Mouse (Mus musculus): ENCODE measurements around the gene Samd10. TPM values are rescaled to one million over a fixed set of nuclear protein-coding genes. Genes with fewer than 3 reads are reported as not detected.

Samd10 gene
- polyA plus RNA-seq, 1 experiment from 2014 or later, result 23.9 TPM

GRCm38 (mm10) chr2:181618761-181619495, 19.9 kb upstream of the Samd10 start:
- no peaks in the 10 kb centered on the region for H3K4me1 ChIP-seq (ENCODE audit: control insufficient read depth, insufficient read depth, low read length)
- H3K9me3 ChIP-seq (ENCODE audit: control insufficient read depth, low read length), result no peaks in the 10 kb centered on the region
- H3K27me3 ChIP-seq (replicated peaks; ENCODE audit: control insufficient read depth, insufficient read depth, low read length), result no peaks in the 10 kb centered on the region
- H3K4me2 ChIP-seq (ENCODE audit: low read depth, low read length), result no peak overlapping the region
- WGBS, result 88% methylated on average over 5 of the region's 5 CpGs
- no peak overlapping the region for H3K27ac ChIP-seq (ENCODE audit: low read length)
- ATAC-seq, result no peak
- H3K9ac ChIP-seq (ENCODE audit: low read depth, low read length), result no peak overlapping the region
- H3K4me3 ChIP-seq (ENCODE audit: low read length), result no peak overlapping the region
- H3K36me3 ChIP-seq (ENCODE audit: control insufficient read depth, insufficient read depth, low read length), result peaks cover 4% of the 10 kb centered on the region; the same call in 1 of the 2 replicates

DNA sequence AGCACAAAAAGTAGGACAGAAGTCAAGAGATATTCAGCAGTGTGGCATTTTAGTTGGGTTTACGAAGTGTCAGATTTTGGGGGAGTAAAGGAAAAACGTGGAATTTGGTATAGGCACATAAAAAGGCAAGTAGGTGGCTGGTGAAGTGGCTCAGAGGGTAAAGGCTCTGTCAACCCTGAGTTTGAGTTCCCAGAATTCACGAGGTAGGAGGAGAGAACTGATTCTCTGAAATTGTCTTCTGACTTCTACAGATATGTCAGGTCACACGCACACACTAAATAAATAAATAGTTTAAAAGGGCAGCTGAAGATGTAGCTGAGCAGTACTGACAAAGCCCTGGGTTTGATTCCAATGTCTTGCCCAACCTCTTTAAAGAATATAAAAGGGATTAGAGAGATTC, 3.4 kb upstream of the Samd10 start:
- Histone ChIP-seq H3K4me1 (ENCODE audit: control insufficient read depth, insufficient read depth, low read length) (peaks cover 22% of the 10 kb centered on the region), H3K9ac (ENCODE audit: low read depth, low read length) (peak overlapping the region; percentile 79; the same call in 1 of the 2 replicates), H3K4me2 (ENCODE audit: low read depth, low read length) (peak overlapping the region; percentile 90; the same call in 1 of the 2 replicates), H3K27me3 (replicated peaks; ENCODE audit: control insufficient read depth, insufficient read depth, low read length) (no peaks in the 10 kb centered on the region), H3K36me3 (ENCODE audit: control insufficient read depth, insufficient read depth, low read length) (no peaks in the 10 kb centered on the region), H3K27ac (ENCODE audit: low read length) (no peak overlapping the region), H3K9me3 (ENCODE audit: control insufficient read depth, low read length) (no peaks in the 10 kb centered on the region), H3K4me3 (ENCODE audit: low read length) (no peak overlapping the region)
- WGBS, result 73% methylated on average over 4 of the region's 4 CpGs
- no peak for ATAC-seq

DNA sequence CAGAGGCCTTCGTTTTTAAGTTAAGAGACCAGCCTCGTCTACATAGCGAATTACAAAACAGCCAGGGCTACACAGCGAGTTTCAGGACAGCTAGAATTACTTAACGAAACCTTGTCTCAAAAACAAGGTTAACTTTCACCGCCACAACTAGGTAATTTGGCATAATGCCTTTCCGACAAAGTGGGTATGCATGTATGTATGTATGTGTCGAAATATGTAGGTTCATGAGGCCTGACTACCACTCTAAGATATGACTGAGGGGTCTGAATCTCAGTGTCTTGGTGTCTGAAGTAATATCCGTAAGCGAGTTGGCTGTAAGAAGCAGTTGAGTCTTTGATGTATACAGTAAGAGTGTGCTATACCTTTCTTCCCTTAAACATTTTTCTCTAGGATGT, 2.7 kb upstream of the Samd10 start:
- ATAC-seq, result no peak
- Histone ChIP-seq H3K4me2 (ENCODE audit: low read depth, low read length) (peak overlapping the region; percentile 90), H3K27me3 (replicated peaks; ENCODE audit: control insufficient read depth, insufficient read depth, low read length) (no peaks in the 10 kb centered on the region), H3K27ac (ENCODE audit: low read length) (peak overlapping the region; percentile 23; the same call in 1 of the 2 replicates), H3K9me3 (ENCODE audit: control insufficient read depth, low read length) (no peaks in the 10 kb centered on the region), H3K9ac (ENCODE audit: low read depth, low read length) (peak overlapping the region; percentile 79), H3K36me3 (ENCODE audit: control insufficient read depth, insufficient read depth, low read length) (no peaks in the 10 kb centered on the region), H3K4me3 (ENCODE audit: low read length) (peak overlapping the region; percentile 72), H3K4me1 (ENCODE audit: control insufficient read depth, insufficient read depth, low read length) (peaks cover 22% of the 10 kb centered on the region)
- WGBS, result 26% methylated on average over 10 of the region's 10 CpGs

DNA sequence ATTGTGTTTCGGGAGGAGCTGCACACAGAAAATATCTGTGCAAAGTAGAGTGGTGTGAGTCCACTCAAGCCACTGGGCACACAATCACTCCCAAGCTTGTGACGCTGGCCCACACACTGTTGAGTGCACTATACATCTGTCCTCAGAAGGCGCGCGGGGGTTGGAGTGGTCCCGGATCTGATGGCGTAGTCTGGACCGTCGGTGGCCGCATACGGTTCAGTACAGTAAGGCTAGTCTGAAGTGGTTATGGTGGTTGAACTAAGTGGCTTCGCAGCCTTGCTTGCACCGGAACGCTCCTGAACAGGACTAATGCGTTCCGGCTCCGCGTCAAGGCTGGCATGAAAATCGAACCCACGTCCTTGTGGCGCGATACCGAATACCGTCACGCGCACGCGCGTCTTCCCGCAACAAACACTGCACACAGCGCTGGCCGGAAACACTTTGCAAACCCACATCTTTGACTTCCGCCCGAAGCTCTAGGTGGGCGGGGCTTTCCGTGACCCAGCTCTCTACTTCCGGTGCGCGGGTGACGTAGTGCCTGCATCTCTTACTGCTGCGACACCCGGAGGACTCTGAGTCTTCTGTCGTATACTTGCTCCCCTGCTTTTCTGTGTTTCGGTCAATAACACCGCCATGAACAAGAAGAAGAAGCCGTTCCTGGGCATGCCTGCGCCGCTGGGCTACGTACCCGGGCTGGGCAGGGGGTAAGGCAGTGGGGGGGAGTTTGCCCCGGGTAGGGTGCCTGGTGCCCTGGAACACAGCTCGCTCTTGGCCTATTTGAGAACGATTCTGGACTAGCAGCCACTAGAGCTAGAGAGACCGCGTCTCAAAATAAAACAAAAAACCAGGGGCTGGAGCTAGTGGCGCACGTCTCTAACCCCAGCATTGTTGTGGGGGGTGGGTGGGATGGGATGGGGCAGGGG, 2.1 kb upstream of the Samd10 start:
- no peaks in the 10 kb centered on the region for H3K27me3 ChIP-seq (replicated peaks; ENCODE audit: control insufficient read depth, insufficient read depth, low read length)
- H3K9ac ChIP-seq (ENCODE audit: low read depth, low read length), result peak overlapping the region; percentile 79
- peak overlapping the region; percentile 72 for H3K4me3 ChIP-seq (ENCODE audit: low read length)
- H3K27ac ChIP-seq (ENCODE audit: low read length), result peak overlapping the region; percentile 75
- H3K4me1 ChIP-seq (ENCODE audit: control insufficient read depth, insufficient read depth, low read length), result peaks cover 22% of the 10 kb centered on the region
- peak; percentile 92 for ATAC-seq
- no peaks in the 10 kb centered on the region for H3K9me3 ChIP-seq (ENCODE audit: control insufficient read depth, low read length)
- 1% methylated on average over 57 of the region's 57 CpGs for WGBS
- peak overlapping the region; percentile 90 for H3K4me2 ChIP-seq (ENCODE audit: low read depth, low read length)
- H3K36me3 ChIP-seq (ENCODE audit: control insufficient read depth, insufficient read depth, low read length), result 0 out of 2 replicates have a peak, but pooled peaks cover 1% of the 10 kb centered on the region

- 60% methylated on average over 6 of the region's 6 CpGs for WGBS
- H3K4me1 ChIP-seq (ENCODE audit: control insufficient read depth, insufficient read depth, low read length), result peaks cover 22% of the 10 kb centered on the region
- 0 out of 2 replicates have a peak, but pooled peaks cover 2% of the 10 kb centered on the region for H3K36me3 ChIP-seq (ENCODE audit: control insufficient read depth, insufficient read depth, low read length)
- H3K27ac ChIP-seq (ENCODE audit: low read length), result peak overlapping the region; percentile 75; the same call in 1 of the 2 replicates
- H3K27me3 ChIP-seq (replicated peaks; ENCODE audit: control insufficient read depth, insufficient read depth, low read length), result no peaks in the 10 kb centered on the region
- peak overlapping the region; percentile 90 for H3K4me2 ChIP-seq (ENCODE audit: low read depth, low read length)
- H3K9me3 ChIP-seq (ENCODE audit: control insufficient read depth, low read length), result no peaks in the 10 kb centered on the region
- ATAC-seq, result no peak
- peak overlapping the region; percentile 79 for H3K9ac ChIP-seq (ENCODE audit: low read depth, low read length)
- peak overlapping the region; percentile 72 for H3K4me3 ChIP-seq (ENCODE audit: low read length)
Observed at GRCm38 (mm10) chr2:181600226-181600758, 1.3 kb upstream of the Samd10 start.

- no peak overlapping the region for H3K9ac ChIP-seq (ENCODE audit: low read depth, low read length)
- 63% methylated on average over 7 of the region's 7 CpGs for WGBS
- no peak for ATAC-seq
- H3K36me3 ChIP-seq (ENCODE audit: control insufficient read depth, insufficient read depth, low read length), result 0 out of 2 replicates have a peak, but pooled peaks cover 2% of the 10 kb centered on the region
- H3K9me3 ChIP-seq (ENCODE audit: control insufficient read depth, low read length), result no peaks in the 10 kb centered on the region
- H3K27me3 ChIP-seq (replicated peaks; ENCODE audit: control insufficient read depth, insufficient read depth, low read length), result no peaks in the 10 kb centered on the region
- 0 out of 2 replicates have a peak overlapping the region, but pooled peaks have one; percentile 3 for H3K27ac ChIP-seq (ENCODE audit: low read length)
- H3K4me3 ChIP-seq (ENCODE audit: low read length), result no peak overlapping the region
- H3K4me2 ChIP-seq (ENCODE audit: low read depth, low read length), result no peak overlapping the region
- peaks cover 20% of the 10 kb centered on the region for H3K4me1 ChIP-seq (ENCODE audit: control insufficient read depth, insufficient read depth, low read length)
Observed at GRCm38 (mm10) chr2:181597378-181598061, 1.5 kb downstream of the Samd10 start.

GRCm38 (mm10) chr2:181596221-181596960, 2.6 kb downstream of the Samd10 start:
- H3K9me3 ChIP-seq (ENCODE audit: control insufficient read depth, low read length), result no peaks in the 10 kb centered on the region
- ATAC-seq, result no peak
- H3K27me3 ChIP-seq (replicated peaks; ENCODE audit: control insufficient read depth, insufficient read depth, low read length), result no peaks in the 10 kb centered on the region
- H3K36me3 ChIP-seq (ENCODE audit: control insufficient read depth, insufficient read depth, low read length), result 0 out of 2 replicates have a peak, but pooled peaks cover 2% of the 10 kb centered on the region
- WGBS, result 48% methylated on average over 6 of the region's 6 CpGs
- peaks cover 17% of the 10 kb centered on the region for H3K4me1 ChIP-seq (ENCODE audit: control insufficient read depth, insufficient read depth, low read length)
- H3K9ac ChIP-seq (ENCODE audit: low read depth, low read length), result 0 out of 2 replicates have a peak overlapping the region, but pooled peaks have one; percentile 10
- no peak overlapping the region for H3K27ac ChIP-seq (ENCODE audit: low read length)
- no peak overlapping the region for H3K4me3 ChIP-seq (ENCODE audit: low read length)
- H3K4me2 ChIP-seq (ENCODE audit: low read depth, low read length), result no peak overlapping the region

DNA sequence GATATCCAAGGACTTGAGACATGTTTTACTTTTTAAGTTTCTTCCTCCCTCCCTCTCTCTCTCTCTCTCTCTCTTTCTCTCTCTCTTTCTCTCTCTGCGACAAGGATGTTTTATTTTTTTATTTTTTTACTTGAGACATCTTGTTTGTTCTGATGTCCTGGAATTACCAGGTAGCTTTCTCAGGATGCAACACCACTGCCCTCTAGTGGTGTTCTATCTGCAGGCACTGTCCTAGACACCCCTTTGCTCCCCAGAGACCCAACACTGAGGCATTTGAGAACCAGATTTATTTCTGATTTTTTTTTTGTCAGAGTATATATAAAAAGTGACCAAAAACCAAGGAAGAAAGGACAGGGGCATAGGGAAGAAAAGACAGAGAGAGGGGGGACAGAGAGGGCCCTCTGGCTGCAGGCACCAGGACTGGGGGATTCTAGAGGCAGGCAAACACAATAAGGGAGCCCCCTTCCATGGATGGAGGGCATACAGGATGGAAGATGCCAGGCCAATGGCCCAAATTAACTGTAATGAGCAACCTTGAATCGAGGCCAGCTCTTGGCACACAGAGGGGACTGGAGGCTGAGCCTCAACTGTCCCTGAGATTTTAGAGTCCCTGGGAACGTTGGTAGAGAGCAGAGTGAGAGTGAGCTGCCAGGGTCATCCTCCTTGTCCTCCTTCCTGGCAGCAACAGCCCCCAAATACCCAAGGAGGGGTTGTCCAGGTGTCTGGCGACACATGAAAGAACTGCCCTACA, 3.9 kb downstream of the Samd10 start:
- 0 out of 2 replicates have a peak, but pooled peaks cover 2% of the 10 kb centered on the region for H3K36me3 ChIP-seq (ENCODE audit: control insufficient read depth, insufficient read depth, low read length)
- no peak overlapping the region for H3K27ac ChIP-seq (ENCODE audit: low read length)
- H3K9ac ChIP-seq (ENCODE audit: low read depth, low read length), result no peak overlapping the region
- H3K27me3 ChIP-seq (replicated peaks; ENCODE audit: control insufficient read depth, insufficient read depth, low read length), result no peaks in the 10 kb centered on the region
- no peak overlapping the region for H3K4me2 ChIP-seq (ENCODE audit: low read depth, low read length)
- no peak for ATAC-seq
- 73% methylated on average over 4 of the region's 4 CpGs for WGBS
- H3K9me3 ChIP-seq (ENCODE audit: control insufficient read depth, low read length), result no peaks in the 10 kb centered on the region
- H3K4me1 ChIP-seq (ENCODE audit: control insufficient read depth, insufficient read depth, low read length), result peaks cover 14% of the 10 kb centered on the region
- H3K4me3 ChIP-seq (ENCODE audit: low read length), result no peak overlapping the region

Measured in intestine, embryonic 16.5 days (tissue).